Mouse (Mus musculus): ENCODE data around the gene Abhd12b.

The Abhd12b gene

DNA sequence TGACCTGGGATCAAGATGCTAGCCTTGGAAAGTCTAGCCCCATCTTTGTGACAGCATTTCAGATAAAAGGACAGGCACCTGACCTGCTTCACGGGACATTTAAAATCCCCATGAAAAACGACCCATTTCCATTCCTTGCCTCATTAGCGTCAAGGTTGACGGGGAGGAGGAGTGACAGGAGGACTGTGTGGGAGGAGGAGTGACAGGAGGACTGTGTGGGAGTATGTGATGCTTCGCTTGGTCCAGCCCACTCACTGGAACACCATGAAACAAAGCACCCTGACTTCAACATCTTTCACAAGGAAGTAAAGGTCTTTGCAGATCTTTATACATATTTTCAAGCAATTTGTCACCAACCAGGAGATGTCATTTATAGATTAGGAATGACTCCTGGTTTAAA is 54.3 kb downstream of the Abhd12b start:
- no peak for DNase-seq

DNA sequence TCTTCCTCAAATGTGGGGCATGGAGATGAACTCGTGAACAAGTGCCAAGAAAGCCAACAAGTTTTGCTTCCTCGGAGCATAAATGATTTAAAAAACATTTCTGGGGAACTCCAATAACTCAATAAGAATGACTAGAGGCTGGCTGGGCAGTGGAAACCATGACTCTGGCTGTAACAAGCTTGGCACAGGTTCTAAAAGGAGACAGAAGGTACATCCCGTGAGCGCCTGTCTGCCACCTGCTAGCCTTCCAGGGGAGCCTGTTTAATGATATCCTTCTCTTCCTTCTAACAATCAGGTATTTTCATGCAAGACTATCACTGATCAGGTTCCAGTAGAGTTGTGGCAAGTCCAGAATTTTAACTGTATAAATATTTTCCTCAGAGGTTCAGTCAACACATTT is 58.6 kb downstream of the Abhd12b start:
- DNase-seq, result no peak

DNA sequence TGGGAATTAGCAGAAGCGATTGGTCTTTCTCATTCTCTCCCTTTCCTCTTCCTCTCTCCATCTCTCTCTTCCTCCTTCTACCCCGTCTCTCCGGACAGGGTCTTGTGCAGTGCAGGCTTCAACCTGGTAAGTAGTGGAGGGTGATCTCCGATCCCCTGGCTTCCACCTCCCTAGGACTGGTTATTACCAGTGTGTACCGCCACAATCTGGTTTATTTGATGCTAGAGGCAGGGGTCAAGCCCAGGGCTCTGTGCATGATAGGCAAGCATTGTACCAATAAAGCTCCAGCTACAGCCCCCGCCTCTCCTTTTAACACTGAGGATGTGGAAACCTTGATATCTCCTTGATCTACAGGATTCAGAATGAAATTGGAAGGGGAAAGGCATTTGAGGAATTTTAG is 59.7 kb downstream of the Abhd12b start:
- DNase-seq, result no peak

DNA sequence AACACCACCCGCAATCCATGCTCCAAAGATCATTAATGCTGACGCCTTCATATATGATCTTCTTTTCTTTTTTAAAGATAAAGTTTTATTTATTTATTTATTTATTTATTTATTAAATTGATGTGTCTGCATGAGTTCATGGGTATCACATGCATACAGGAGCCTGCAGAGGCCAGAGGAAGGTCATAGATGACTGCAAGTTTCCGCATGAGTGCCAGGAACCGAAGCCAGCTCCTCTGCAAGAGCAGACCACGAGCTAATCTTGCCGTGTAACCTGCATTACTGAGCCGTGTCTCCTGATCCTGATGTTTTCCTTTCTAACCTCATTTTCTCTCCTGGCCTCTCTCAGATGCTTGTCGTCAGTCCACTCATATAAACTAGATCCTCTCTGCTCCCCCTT is 60.3 kb downstream of the Abhd12b start:
- DNase-seq, result no peak

DNA sequence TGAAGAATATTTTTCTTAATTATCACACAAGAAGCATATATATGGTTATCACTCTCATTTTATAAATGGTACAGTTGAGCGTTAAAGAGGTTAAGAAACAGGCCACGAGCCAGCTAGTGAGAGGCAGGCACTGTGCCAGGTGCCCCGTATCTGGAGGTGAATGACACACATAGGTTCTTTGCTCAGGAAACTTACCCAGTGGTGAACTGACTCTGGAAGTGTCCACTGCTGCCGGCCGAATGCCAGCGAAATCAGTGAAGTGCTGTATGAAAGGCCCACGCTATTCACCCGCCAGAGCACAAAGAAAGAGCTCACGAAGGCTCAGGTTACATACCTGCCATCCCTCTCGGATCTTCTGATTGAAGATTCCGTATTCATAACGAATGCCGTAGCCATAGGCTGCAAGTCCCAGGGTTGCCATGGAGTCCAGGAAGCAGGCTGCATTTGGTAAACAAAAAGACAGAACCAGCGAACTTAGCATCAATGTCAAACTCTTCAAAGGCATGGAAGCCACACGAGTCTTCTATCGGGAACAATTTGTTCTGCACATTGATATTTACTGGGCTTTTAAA is 62.4 kb downstream of the Abhd12b start:
- no peak for DNase-seq

DNA sequence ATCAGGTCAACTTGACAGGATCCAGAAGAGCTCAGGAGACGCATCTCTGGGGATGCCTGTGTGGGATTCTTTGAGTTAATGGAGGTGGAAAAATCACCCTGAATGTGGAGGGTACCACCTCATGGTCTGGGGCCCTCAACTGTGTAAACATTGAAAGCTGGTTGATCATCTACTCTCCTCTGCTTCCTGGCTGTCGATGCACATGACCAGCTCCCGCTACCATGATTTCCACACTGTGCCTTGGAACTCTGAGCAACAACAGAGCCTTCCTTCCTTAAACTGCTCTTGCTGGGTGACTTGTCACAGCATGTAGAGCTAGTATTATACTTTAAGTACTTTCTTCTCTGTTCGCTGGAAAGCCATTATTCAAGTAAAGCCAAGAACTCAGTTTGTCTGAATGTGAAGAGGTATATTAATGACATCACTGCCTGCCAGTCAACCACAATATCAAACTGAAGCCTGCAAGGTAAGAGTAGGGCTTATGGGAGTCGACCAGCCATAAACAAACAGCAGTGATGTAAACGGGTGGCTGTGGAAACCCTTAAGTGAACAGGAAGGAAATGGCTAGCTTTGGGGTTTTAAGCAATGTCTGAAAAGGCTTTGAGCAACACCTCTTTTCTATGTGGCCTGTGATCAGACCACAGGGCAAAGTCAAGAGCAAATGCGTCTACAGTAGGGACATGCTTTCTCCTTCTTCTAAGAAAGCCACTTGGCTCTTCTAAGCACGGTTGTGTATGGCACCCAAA is 65.0 kb downstream of the Abhd12b start:
- DNase-seq, result no peak

DNA sequence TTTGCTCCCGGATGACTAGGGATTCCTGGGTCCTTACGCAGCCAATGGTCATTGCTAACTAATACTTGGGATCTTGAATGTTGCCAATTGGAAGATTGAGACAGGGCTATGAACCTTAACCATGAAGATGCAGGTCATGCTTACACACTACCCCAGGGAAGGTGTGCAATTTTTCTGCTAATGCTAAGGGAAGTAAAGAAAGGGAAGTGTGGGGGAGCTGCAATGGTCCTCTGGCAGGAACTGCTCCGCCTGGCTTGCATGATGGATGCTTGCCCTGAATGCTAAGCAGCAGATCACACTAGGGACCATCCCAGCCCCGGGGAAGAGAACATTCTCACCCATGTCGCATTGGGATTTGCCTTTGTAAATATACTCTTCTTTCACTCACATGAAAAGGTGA is 67.5 kb downstream of the Abhd12b start:
- no peak for DNase-seq

DNA sequence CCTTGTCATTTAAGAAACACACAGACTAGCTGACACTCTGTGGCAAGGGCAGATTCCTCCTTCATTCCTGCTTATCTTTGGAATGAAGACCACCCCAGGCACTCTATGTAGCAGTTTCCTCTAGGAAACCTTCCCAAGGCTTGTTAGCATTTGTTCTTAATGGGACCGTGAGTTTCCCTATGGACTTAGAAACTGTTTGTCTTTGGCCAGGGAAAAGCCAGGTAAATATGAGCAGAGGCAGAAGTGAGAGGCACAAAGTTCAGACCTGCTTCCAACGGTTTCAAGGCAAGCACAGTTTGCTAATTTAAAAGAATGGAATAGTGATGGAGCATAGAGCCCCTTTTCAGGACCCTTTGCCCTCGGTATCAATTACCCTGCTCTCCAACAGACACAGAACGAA is 69.4 kb downstream of the Abhd12b start:
- no peak for DNase-seq

DNA sequence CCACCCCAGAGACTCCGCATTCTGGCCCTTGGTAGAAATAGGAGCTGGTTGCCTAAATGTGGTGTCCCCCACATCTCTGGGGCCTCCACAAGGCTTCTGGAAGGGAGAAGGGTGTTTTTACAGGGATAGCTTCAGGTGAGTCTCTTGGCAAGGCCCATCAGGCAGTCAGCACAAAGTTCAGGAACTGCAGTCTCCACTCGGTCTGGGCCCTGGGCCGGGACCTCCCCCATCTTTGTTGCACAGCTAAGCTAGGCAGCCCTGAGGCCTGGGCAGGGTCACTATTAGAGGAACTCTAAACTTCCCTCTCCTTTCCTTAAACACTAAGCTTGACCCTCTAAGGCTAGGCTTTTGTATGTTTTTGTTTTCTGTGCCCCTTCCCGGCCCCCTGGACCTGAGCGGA is 72.7 kb downstream of the Abhd12b start:
- no peak for DNase-seq

DNA sequence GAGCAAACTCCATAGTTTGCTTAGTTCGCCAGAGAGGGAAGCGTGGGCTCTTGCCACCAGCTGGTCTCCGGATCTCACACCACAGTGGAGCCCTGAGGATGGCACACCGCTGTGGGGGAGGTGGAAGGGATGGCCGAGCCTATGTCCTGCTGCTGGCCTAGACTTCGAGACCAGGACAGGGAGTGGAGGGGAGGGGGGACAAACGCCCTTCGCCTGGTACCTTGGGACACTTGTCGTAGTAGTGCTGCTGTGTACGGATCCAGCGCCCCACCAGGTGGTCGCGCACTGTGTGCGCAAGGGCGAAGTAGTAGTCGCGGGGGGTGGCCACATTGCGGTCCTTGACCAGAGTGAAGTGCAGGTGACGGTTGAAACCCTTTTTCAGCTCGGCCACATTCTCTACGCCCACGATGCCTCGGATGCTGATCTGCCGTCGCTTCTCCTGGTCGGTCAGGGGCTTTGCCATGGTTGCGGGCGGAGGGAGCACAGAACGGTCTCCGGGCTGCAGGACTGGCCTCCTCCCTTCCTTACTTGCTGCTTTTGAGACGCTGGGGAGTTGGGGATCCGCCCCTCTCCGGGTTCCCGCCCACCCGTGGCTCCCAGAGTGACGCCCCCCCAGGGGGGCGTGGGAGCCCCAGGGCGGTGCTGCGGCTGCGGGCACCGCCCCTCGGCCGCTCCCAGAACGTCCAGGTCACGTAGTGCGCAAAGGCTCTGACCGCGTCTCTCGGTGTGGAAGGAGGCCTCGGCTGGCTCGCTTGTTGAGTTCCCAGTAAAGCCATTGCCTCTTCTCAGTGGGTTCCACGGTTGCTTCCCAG is 73.4 kb downstream of the Abhd12b start:
- peak; percentile 55 to 57 for DNase-seq

DNA sequence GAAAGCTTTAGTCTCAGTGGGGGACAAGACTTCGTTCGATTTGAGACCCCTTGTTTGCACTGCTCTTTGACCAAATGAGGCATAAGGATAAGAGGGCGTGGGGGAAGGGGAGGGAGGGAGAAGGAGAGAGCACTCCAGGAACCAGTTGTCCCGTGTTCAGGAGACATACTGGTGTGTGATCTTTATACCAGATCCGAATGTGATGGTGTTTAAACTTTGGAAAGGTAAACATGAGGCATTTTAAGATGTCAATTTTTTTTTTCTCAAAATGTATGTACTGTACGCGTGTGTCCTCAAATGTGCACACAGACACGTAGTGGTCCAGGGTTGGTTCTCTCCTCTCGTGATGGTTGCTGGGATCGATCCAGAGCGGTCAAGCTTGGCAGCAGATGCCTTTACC is 74.2 kb downstream of the Abhd12b start:
- no peak for DNase-seq

DNA sequence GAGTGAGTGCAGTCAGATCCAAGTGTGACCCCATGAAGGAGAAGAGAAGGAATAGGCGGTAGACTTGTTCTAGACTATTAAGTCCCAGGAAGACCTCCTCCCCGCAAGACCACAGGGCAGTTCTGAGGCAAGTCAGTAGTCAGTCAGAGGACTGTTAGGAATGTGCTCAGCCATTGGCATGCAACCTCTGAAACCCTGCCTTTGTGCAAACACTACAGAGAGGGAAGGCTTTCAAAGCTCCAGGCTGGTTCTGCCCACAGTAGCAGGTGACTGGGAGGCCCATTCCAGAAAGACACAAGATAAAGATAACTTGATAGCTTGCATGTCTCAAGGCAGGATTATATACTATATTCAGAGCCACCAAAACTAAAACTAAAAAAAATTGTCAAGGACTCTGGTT is 77.4 kb downstream of the Abhd12b start, which contains the start of gene Pygl:
Gene Pygl (minus strand): TSS at position 195 of the 400 bp plus-strand sequence.
- DNase-seq, result no peak

DNA sequence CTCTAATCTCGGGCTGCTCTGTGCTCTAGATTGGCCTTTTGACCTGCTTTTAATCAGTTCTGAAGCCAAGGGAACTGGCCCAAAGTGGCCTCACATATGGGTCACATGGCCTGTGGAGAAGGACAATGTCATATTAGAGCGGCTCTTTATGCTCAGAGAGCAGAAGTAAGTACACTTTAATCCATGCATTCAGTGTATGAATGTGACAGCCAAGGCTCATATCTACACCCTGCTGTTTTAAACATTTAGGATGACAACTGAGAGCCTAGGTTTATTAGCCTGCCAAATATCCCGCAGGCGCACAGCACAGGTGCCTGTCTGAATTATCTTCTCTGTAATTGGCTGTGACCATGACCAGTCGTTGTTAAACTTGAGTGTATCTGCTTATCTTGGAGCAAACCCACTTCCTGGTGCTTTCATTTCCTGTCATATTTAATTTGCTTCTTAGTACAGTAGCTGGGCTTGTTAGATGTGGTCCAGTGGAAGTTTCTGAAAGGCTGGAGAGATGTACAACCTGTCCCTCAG is 78.1 kb downstream of the Abhd12b start:
- no peak for DNase-seq
